ENCODE assay signal across 23 mouse cellular contexts in the genomic region with DNA sequence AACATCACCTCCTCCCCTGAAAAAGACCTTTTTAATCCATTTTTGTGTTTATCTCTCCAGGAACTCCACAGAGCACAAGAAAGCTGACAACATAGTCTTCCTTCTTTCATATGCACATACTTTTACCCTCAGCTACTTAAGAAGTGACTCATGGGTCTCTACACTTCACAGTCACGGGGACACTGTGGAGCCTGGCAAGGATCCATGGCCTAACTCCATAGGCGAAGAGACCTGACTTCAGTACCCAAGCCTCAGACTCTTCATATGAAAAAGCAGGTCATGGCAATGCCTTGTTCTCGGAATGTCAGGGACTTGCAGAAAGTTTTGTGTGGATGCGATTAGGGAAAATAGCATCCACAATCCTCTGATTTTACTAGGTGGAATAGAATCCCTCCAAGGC.
DNase-seq lines count a peak whose midpoint lies in the region; ATAC-seq and TF ChIP-seq lines count a peak whose summit lies in the region.
"Had no signal": no experiment of that assay in that cellular context is flagged by ENCODE, and none has a peak within 500 bp of the region (broad histone marks: within the 10 kb centered on the region; RNA-seq: fewer than 3 reads in every experiment).

No protein-coding gene starts in this region.

- no peak overlapping the region for H3K4me3 ChIP-seq in liver, embryonic 12.5 days
- no peak overlapping the region for H3K4me3 ChIP-seq in thymus, adult 2 months (ENCODE audit: control insufficient read depth, insufficient read depth, low read length)
- H3K4me3 ChIP-seq: embryonic facial prominence, embryonic 15.5 days; erythroblast, embryonic 14.5 days; forebrain, embryonic 10.5 days; gastrocnemius, adult 2 months; heart, embryonic 13.5 days; hindbrain, embryonic 12.5 days had no signal

- no peak for TF ChIP-seq CTCF in thymus, adult 2 months (IDR thresholded peaks at IDR 0.05; ENCODE audit: borderline replicate concordance, control insufficient read depth, extremely low read depth, insufficient read depth, low read length, poor library complexity)

- no peak overlapping the region for H3K9ac ChIP-seq in liver, embryonic 12.5 days
- H3K9ac ChIP-seq: embryonic facial prominence, embryonic 15.5 days; heart, embryonic 13.5 days; hindbrain, embryonic 12.5 days had no signal

- ATAC-seq in liver, embryonic 12.5 days, result no peak
- ATAC-seq: forebrain, embryonic 14.5 days; hindbrain, embryonic 16.5 days had no signal

- H3K4me1 ChIP-seq in liver, embryonic 12.5 days, result no peaks in the 10 kb centered on the region
- peaks cover 6% of the 10 kb centered on the region for H3K4me1 ChIP-seq in thymus, adult 2 months (replicated peaks; ENCODE audit: control insufficient read depth, insufficient read depth, low read length)
- H3K4me1 ChIP-seq: embryonic facial prominence, embryonic 15.5 days; forebrain, embryonic 10.5 days; hindbrain, embryonic 12.5 days had no signal

- no peaks in the 10 kb centered on the region for H3K9me3 ChIP-seq in liver, embryonic 12.5 days (replicated peaks)
- H3K9me3 ChIP-seq: embryonic facial prominence, embryonic 15.5 days; forebrain, embryonic 10.5 days; heart, embryonic 13.5 days; hindbrain, embryonic 12.5 days had no signal

- DNase-seq in adrenal gland, adult (ENCODE audit: inconsistent age in 2 of 2, low spot score in 1 of 2), result peak; percentile 36 to 60
- DNase-seq in adrenal gland, postnatal 4 days (ENCODE audit: low spot score in 2 of 2), result no peak
- DNase-seq in NIH3T3 (ENCODE audit: low read depth), result peak; percentile 73
- peak; percentile 17 for DNase-seq in adrenal gland, postnatal 10 days
- DNase-seq in urinary bladder, adult 18-20 months (ENCODE audit: low spot score in 2 of 2), result no peak
- DNase-seq in thymus, adult 2 months, result no peak
- DNase-seq: cerebellum, adult 11 months; cerebellum, adult 8-10 months; cerebellum, postnatal 14 days; embryo, embryonic 11 days; gastrocnemius, adult 2 months; gastrocnemius, postnatal 25 days; heart, postnatal 36 days; kidney, adult 11 months had no signal

- no peak overlapping the region for H3K27ac ChIP-seq in liver, embryonic 12.5 days
- H3K27ac ChIP-seq in thymus, adult 2 months (ENCODE audit: control insufficient read depth, insufficient read depth, low read length), result no peak overlapping the region
- H3K27ac ChIP-seq: embryonic facial prominence, embryonic 15.5 days; forebrain, embryonic 10.5 days; gastrocnemius, adult 2 months; heart, embryonic 13.5 days; hindbrain, embryonic 12.5 days had no signal

- no peak for TF ChIP-seq POLR2A in thymus, adult 2 months (IDR thresholded peaks at IDR 0.05; ENCODE audit: control insufficient read depth, extremely low read depth, insufficient read depth, low read length, poor library complexity)

- H3K36me3 ChIP-seq in liver, embryonic 12.5 days, result no peaks in the 10 kb centered on the region
- no peaks in the 10 kb centered on the region for H3K36me3 ChIP-seq in thymus, adult 2 months (ENCODE audit: control insufficient read depth, insufficient read depth, low read length)
- H3K36me3 ChIP-seq: embryonic facial prominence, embryonic 15.5 days; forebrain, embryonic 10.5 days; heart, embryonic 13.5 days; hindbrain, embryonic 12.5 days had no signal

- H3K27me3 ChIP-seq in liver, embryonic 12.5 days (replicated peaks), result no peaks in the 10 kb centered on the region
- H3K27me3 ChIP-seq in thymus, adult 2 months (ENCODE audit: control insufficient read depth, insufficient read depth, low read length), result no peaks in the 10 kb centered on the region
- H3K27me3 ChIP-seq: CH12.LX; embryonic facial prominence, embryonic 15.5 days; heart, embryonic 13.5 days; hindbrain, embryonic 12.5 days had no signal

- no peak overlapping the region for H3K4me2 ChIP-seq in liver, embryonic 12.5 days
- H3K4me2 ChIP-seq: embryonic facial prominence, embryonic 15.5 days; heart, embryonic 13.5 days; hindbrain, embryonic 12.5 days had no signal

- 58% methylated on average over 4 of the region's 4 CpGs for WGBS in liver, embryonic 12.5 days (ENCODE audit: insufficient replicate concordance)
- 97% methylated on average over 4 of the region's 4 CpGs for WGBS in thymus, adult 2 months

Comparison
In these comparisons a context has a peak if more than half of its experiments do, and no peak if none do; other contexts are left out.
1. DNase-seq: peak in adrenal gland, adult (2 of 2), NIH3T3 (single experiment) and adrenal gland, postnatal 10 days (single experiment); none in adrenal gland, postnatal 4 days (0 of 2), urinary bladder, adult 18-20 months (0 of 2) and thymus, adult 2 months (single experiment).